Mouse (Mus musculus) cortical plate, adult 2 months (tissue): ENCODE data around the gene Ager. TPM values are rescaled to one million over a fixed set of nuclear protein-coding genes. Genes with fewer than 3 reads are reported as not detected.

Source experiments
- H3K27ac ChIP-seq: fragments of 200-500 bp; 2 replicates; pipeline ENCODE4 v1.5.1; 2012; ENCODE audit warnings: low read length, control low read depth, inconsistent platforms; ENCODE audit not compliant: insufficient read depth
- H3K4me1 ChIP-seq: fragments of 200-500 bp; 2 replicates; pipeline ENCODE4 v1.6.1; 2011; ENCODE audit warnings: low read length; ENCODE audit not compliant: control insufficient read depth, insufficient read depth
- H3K4me3 ChIP-seq: fragments of 200-500 bp; 2 replicates; pipeline ENCODE4 v1.5.1; 2011; ENCODE audit warnings: mild to moderate bottlenecking, low read length, control low read depth; ENCODE audit not compliant: insufficient read depth
- CTCF ChIP-seq: fragments of 200-500 bp; IDR thresholded peaks from 2 replicates; pipeline ENCODE4 v1.5.1; 2011; ENCODE audit warnings: mild to moderate bottlenecking, control low read depth, low read length; ENCODE audit not compliant: insufficient read depth; ENCODE audit errors: extremely low read depth
- POLR2A ChIP-seq: fragments of 200-500 bp; IDR thresholded peaks from 2 replicates; pipeline ENCODE4 v1.6.1; 2011; ENCODE audit warnings: mild to moderate bottlenecking, low read length, control low read depth; ENCODE audit not compliant: insufficient read depth; ENCODE audit errors: extremely low read depth
- polyA plus RNA-seq: library from polyadenylated mRNA; depleted of rRNA; stranded (reverse); fragments of >200 nt; gene quantifications from 2 replicates; pipeline ENCODE4 v1.2.3, GENCODE M21; 2012

The Ager gene
- polyA plus RNA-seq, 1 experiment = 1.6 TPM

DNA sequence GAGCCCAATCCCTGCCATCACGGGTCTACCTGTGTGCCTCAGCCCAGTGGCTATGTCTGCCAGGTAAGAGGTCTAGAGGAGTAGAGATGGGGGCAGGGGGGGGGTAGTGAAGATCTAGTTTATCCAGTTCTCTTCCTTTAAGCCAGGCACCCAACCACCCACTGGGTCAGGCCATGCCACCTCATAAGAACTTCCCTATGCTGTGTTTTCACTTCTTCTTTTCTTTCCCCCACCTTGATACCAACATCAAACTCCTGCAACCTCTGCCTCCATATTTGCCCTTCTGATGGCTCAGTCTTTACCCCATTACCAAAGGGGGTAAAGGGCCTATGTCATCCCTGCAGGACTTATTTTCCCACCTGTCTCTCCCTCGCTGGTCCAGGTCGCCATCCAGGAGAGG, 19.6 kb upstream of the Ager start:
- Histone ChIP-seq H3K4me1 (no peaks in the 10 kb centered on the region), H3K4me3 (no peak overlapping the region), H3K27ac (no peak overlapping the region)
- TF ChIP-seq POLR2A (no peak), CTCF (no peak)

DNA sequence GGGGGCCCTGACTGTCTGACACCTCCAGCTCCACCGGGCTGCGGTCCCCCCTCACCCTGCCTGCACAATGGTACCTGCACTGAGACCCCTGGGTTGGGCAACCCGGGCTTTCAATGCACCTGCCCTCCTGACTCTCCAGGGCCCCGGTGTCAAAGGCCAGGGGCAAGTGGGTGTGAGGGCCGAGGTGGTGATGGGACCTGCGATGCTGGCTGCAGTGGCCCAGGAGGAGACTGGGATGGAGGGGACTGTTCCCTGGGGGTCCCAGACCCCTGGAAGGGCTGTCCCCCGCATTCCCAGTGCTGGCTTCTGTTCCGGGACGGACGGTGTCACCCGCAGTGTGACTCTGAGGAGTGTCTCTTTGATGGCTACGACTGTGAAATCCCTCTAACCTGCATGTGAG, 15.1 kb upstream of the Ager start:
- no peak overlapping the region for H3K4me3 ChIP-seq
- no peak overlapping the region for H3K27ac ChIP-seq
- no peak for TF ChIP-seq POLR2A
- TF ChIP-seq CTCF = no peak
- 0 out of 2 replicates have a peak, but pooled peaks cover 2% of the 10 kb centered on the region for H3K4me1 ChIP-seq

DNA sequence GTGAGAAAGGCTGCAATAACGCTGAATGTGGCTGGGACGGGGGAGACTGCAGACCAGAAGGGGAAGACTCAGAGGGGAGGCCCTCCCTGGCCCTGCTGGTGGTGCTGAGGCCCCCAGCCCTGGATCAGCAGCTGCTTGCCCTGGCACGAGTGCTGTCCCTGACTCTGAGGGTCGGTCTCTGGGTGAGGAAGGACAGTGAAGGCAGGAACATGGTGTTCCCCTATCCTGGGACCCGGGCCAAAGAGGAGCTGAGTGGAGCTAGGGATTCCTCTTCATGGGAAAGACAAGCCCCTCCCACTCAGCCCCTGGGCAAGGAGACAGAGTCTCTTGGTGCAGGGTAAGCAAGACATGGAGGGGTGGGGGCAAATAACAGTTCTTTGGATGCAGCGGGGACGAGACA, 14.3 kb upstream of the Ager start:
- peaks cover 5% of the 10 kb centered on the region; the same call in 1 of the 2 replicates for H3K4me1 ChIP-seq
- no peak overlapping the region for H3K27ac ChIP-seq
- no peak for TF ChIP-seq POLR2A
- TF ChIP-seq CTCF = no peak
- H3K4me3 ChIP-seq = no peak overlapping the region

DNA sequence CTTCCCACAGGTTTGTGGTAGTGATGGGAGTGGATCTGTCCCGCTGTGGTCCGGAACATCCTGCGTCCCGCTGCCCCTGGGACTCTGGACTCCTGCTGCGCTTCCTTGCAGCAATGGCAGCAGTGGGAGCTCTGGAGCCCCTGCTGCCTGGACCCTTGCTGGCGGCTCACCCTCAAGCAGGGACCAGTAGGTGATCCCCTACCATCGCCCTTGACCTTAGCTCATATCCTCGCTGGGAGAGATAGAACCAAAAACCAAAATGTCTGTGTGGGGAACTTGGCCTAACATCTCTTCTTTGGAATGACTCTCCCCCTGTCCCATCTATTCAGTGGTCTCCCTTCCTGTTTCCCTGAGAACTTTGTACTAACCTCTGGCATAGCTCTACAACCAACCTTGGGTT, 13.8 kb upstream of the Ager start:
- Histone ChIP-seq H3K27ac (no peak overlapping the region), H3K4me1 (peaks cover 5% of the 10 kb centered on the region; the same call in 1 of the 2 replicates), H3K4me3 (no peak overlapping the region)
- no peak for TF ChIP-seq CTCF
- no peak for TF ChIP-seq POLR2A

DNA sequence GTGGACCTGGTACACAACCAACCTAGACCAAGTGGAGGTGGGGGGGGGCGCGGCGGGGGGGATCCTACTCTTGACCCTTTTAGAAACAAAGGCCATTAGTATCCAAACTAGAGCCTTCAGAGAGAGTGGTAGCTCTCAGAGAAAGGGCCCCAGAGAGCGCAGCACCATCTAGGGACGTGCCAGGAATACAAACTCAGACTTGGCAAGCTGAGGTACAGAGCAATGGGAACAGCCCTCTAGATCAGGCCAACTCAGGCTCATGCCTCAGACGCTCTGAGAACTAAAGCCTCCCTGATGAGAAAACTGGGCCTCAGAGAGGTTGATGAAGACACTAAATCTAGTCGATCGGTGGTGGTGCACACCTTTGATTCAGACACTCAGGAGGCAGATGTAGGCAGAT, 12.5 kb upstream of the Ager start:
- TF ChIP-seq POLR2A (no peak), CTCF (no peak)
- no peak overlapping the region for H3K27ac ChIP-seq
- no peak overlapping the region for H3K4me3 ChIP-seq
- H3K4me1 ChIP-seq = peaks cover 5% of the 10 kb centered on the region; the same call in 1 of the 2 replicates

DNA sequence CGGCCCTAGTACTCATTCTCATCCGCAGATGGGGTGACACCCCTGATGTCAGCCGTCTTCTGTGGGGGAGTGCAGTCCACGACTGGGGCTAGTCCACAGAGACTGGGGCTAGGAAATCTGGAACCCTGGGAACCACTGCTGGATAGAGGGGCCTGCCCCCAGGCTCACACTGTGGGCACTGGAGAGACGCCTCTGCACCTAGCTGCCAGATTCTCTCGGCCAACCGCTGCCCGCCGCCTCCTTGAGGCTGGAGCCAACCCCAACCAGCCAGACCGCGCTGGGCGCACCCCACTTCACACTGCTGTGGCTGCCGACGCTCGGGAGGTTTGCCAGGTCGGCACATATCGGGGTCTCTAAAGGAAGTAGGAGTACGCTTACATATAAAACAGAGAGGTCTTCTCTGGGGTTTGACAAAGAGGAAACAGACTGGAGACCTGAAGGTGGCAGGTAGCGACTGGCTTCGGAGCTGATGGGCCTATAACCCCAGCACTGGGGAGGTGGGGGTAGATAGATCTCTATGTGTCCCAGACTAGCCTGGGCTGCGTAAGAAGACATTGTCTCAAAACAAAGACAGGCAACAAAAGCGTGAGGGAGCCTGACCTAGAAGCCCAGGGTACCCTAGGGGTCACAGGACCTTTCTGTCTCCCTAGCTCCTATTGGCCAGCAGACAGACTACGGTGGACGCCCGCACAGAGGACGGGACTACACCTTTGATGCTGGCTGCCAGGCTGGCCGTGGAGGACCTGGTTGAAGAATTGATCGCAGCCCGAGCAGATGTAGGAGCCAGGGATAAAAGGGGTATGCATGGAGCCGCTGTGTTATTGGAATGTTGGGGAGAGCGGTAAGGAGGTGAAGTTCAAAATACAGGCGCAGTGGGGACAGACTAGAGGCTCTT, 11.5 kb upstream of the Ager start:
- TF ChIP-seq POLR2A = no peak
- TF ChIP-seq CTCF = no peak
- Histone ChIP-seq H3K4me1 (peaks cover 5% of the 10 kb centered on the region; the same call in 1 of the 2 replicates), H3K4me3 (peak overlapping the region; percentile 56), H3K27ac (peak overlapping the region; percentile 94; the same call in 1 of the 2 replicates)

DNA sequence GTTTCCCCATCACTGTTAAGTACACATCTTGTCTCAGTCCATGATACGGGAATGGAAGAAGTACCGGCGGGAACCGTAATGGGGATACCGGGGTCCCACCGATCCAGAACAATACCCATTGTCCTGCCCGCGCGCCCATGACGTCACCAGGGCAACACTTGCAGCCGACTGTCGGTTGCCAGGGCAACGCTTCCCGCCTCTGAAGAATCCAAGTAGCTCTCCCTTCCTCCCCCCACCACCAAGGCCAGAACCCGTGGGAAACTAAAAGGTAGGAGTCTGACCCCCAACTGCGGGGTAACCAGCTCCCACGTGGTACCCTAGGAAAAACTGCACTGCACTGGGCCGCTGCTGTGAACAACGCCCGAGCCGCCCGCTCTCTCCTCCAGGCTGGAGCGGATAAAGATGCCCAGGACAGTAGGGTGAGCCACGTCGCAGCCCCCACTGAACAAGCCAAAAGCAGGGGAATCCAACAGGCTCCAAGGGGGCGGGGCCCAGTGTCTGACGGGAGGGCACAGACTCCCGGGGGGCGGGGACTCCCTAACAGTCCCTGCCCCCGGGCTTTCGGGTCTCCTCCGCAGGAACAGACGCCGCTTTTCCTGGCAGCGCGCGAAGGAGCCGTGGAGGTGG, 10.8 kb upstream of the Ager start:
- no peak for TF ChIP-seq CTCF
- Histone ChIP-seq H3K27ac (peak overlapping the region; percentile 94), H3K4me3 (peak overlapping the region; percentile 56), H3K4me1 (peaks cover 5% of the 10 kb centered on the region)

DNA sequence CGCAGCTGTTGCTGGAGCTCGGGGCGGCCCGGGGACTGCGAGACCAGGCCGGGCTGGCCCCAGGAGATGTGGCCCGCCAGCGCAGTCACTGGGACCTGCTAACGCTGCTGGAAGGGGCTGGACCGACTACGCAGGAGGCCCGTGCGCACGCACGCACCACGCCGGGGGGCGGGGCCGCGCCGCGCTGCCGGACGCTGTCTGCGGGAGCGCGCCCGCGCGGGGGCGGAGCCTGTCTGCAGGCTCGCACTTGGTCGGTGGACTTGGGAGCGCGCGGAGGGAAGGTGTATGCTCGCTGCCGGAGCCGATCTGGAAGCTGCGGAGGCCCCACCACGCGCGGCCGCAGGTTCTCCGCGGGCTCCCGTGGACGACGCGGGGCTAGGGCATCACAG, 10.2 kb upstream of the Ager start:
- peaks cover 5% of the 10 kb centered on the region for H3K4me1 ChIP-seq
- TF ChIP-seq POLR2A = peak; percentile 75
- no peak for TF ChIP-seq CTCF
- H3K27ac ChIP-seq = peak overlapping the region; percentile 97
- peak overlapping the region; percentile 56 for H3K4me3 ChIP-seq

DNA sequence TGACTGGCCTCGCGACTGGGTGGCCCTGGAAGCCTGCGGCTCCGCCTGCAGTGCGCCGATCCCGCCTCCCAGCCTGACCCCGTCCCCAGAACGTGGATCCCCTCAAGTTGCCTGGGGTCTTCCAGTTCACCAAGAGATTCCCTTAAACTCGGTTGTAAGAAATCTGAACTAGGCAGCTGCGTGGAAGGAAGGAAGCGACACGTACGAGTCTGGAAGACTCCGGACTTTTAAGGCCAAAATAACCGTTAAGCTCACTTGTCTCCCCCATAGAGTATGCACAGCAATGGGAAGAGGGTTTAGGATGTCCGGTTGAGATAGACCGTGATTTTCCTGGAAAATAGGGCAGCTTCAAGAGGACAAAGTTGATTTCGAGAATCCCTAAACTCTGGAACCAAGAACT, 9.8 kb upstream of the Ager start:
- peak overlapping the region; percentile 97 for H3K27ac ChIP-seq
- peaks cover 5% of the 10 kb centered on the region for H3K4me1 ChIP-seq
- no peak for TF ChIP-seq POLR2A
- TF ChIP-seq CTCF = no peak
- H3K4me3 ChIP-seq = peak overlapping the region; percentile 56

DNA sequence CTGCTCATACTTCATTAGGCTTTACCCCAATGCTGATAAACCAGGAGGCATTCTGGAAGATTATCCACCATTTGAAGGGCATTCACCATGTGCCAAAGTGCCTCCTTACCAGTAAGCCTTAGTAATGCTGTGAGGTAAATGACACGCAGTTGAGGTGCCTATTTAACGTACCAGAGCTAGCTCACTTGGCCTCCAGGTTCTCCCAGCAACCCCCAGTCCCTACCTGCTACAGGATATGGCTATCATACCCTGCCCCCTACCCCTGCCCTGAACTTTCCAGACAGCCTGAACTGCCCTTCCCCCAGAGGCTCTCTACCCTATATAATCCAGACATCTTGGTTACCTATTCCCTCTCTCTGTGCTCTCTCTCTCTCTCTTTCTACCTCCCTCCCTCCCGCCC, 8.9 kb upstream of the Ager start:
- H3K27ac ChIP-seq = no peak overlapping the region
- no peak for TF ChIP-seq CTCF
- no peak for TF ChIP-seq POLR2A
- H3K4me3 ChIP-seq = no peak overlapping the region
- peaks cover 5% of the 10 kb centered on the region for H3K4me1 ChIP-seq
